Mouse (Mus musculus) adipose tissue, adult 10 weeks (tissue): ENCODE data around the gene Kif21b. TPM values are rescaled to one million over a fixed set of nuclear protein-coding genes. Genes with fewer than 3 reads are reported as not detected.

Experiments
- polyA plus RNA-seq: library from polyadenylated mRNA; stranded (reverse); fragments of 350-450 nt; fragmentation: Illumina TruSeq; extraction: RNeasy Lipid Tissue Mini Kit (QIAGEN cat#74804); gene quantifications from one replicate; pipeline ENCODE4 v1.2.3, GENCODE M21; 2014; ENCODE audit warnings: low read depth, low replicate concordance

Kif21b gene
- 2.0 TPM for polyA plus RNA-seq

GRCm38 (mm10) chr1:136130951-136131558 is at the start of gene Kif21b:
Gene Kif21b, plus strand, starts transcription at chr1:136131389.

GRCm38 (mm10) chr1:136212803-136213202 is 81.6 kb downstream of the Kif21b start, which contains the start of gene Mroh3:
Gene Mroh3, minus strand, starts transcription at chr1:136212828.

Other genes starting within 250 kb of the Kif21b start
- gene Pkp1, start 212.2 kb upstream of the Kif21b start, polyA plus RNA-seq, result 2.0 TPM
- gene Igfn1, start 125.0 kb upstream of the Kif21b start, polyA plus RNA-seq, result 0.73 TPM
- gene Tmem9, start 123.2 kb upstream of the Kif21b start, polyA plus RNA-seq, result 45.9 TPM
- not detected for gene Ascl5, start 80.6 kb upstream of the Kif21b start, polyA plus RNA-seq
- 0.46 TPM for gene Cacna1s, start 78.6 kb upstream of the Kif21b start, polyA plus RNA-seq
- gene Mroh3, start 81.4 kb downstream of the Kif21b start, polyA plus RNA-seq, result 0.73 TPM
- gene Inava, start 102.9 kb downstream of the Kif21b start, polyA plus RNA-seq, result 13.3 TPM
- gene Gpr25, start 129.5 kb downstream of the Kif21b start, polyA plus RNA-seq, result not detected
- 16.1 TPM for gene Camsap2, start 214.7 kb downstream of the Kif21b start, polyA plus RNA-seq